Mouse (Mus musculus): ENCODE data around the gene Prl2c5. TPM values are rescaled to one million over a fixed set of nuclear protein-coding genes. Genes with fewer than 3 reads are reported as not detected.
"Not testable (repeated sequence)": the region's sequence is repeated elsewhere in the genome, so short reads cannot be mapped to it uniquely, and the experiment has no call there.

Prl2c5 gene
- total RNA-seq (2021), result not detected
- long read RNA-seq, experiment 1, result 0 reads
- long read RNA-seq, experiment 2, result 0 reads

GRCm38 (mm10) chr13:13182415-13182814 is at the start of gene Prl2c5:
Prl2c5 (plus strand) TSS chr13:13182715.
- DNase-seq, result not testable (repeated sequence)

- not testable (repeated sequence) for DNase-seq
Measured at GRCm38 (mm10) chr13:13162777-13163485, 19.6 kb upstream of the Prl2c5 start.

GRCm38 (mm10) chr13:13168631-13169030 is 13.9 kb upstream of the Prl2c5 start:
- DNase-seq, result not testable (repeated sequence)

GRCm38 (mm10) chr13:13173616-13174136 is 8.8 kb upstream of the Prl2c5 start:
- DNase-seq, result not testable (repeated sequence)

- DNase-seq, result not testable (repeated sequence)
Measured at GRCm38 (mm10) chr13:13175736-13176135, 6.8 kb upstream of the Prl2c5 start.

- DNase-seq, result not testable (repeated sequence)
Measured at GRCm38 (mm10) chr13:13211168-13211567, 28.7 kb downstream of the Prl2c5 start.

GRCm38 (mm10) chr13:13216363-13216762 is 33.8 kb downstream of the Prl2c5 start:
- DNase-seq, result not testable (repeated sequence)

- DNase-seq, result not testable (repeated sequence)
Measured at GRCm38 (mm10) chr13:13220231-13220630, 37.7 kb downstream of the Prl2c5 start.

GRCm38 (mm10) chr13:13237456-13237855 is 54.9 kb downstream of the Prl2c5 start:
- DNase-seq, result not testable (repeated sequence)

Other genes starting within 250 kb of the Prl2c5 start
- gene Prl2c2, start 177.3 kb upstream of the Prl2c5 start, total RNA-seq (2021), result not detected
- gene Gpr137b, start 211.3 kb downstream of the Prl2c5 start, total RNA-seq (2021), result 1 to 10 TPM; 3.6 to 4.3 TPM